Mouse (Mus musculus) adrenal gland, adult 8-10 months (tissue): ENCODE results near the gene Ccr2. TPM values are rescaled to one million over a fixed set of nuclear protein-coding genes. Genes with fewer than 3 reads are reported as not detected.
"Not testable (repeated sequence)": the region's sequence is repeated elsewhere in the genome, so short reads cannot be mapped to it uniquely, and the experiment has no call there.

Experiments
- DNase-seq: peaks from one replicate; pipeline ENCODE4 v3.0.0; 2022
- total RNA-seq, 4 experiments: library from RNA; stranded (reverse); gene quantifications; 2 replicates each; pipeline ENCODE4 v1.2.4; 2022

Ccr2 gene
- total RNA-seq, 4 experiments from 2014 or later: 1.6 to 4.8 (median 3.2) TPM

DNA sequence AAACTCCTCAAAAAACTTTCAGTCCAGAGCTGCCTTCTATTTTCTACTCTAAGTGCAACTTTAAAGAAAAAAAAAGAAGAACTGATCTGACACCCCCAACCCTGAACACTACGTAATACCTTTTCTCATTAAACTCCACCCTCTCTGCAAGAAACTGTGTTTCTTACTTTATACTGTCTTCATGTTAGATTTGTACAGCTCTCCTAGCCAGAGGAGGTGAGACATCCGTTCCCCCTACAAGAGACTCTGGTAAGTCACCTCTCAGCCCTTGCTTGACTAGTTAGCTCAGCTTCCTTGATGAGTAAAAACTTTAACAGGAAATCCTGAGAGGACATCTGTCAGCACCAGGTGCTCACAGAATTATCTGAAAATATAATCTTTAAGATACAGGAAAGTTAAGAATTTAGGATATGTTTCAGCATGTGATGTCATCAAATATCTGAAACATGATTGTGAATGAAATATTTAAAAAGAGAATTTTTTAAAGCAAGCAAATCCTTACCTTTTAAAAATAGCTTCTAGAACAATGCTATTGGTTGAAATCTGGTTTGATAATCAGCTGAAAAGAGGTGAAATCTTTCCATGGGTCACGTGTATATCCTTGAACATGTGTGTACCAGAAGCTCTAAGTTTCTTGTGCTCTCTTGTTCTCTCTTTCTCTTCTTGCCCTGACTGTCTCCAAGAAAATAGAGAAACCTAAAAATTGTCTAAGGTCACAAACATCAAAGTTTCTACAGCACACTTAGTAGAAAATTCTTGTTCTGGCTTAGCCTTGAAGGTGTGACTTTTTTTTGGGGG, 19.8 kb downstream of the Ccr2 start, which contains the start of gene Ccr5:
Gene Ccr5 (plus strand): TSS at position 157 of the 798 bp plus-strand sequence.
- DNase-seq: no peak

DNA sequence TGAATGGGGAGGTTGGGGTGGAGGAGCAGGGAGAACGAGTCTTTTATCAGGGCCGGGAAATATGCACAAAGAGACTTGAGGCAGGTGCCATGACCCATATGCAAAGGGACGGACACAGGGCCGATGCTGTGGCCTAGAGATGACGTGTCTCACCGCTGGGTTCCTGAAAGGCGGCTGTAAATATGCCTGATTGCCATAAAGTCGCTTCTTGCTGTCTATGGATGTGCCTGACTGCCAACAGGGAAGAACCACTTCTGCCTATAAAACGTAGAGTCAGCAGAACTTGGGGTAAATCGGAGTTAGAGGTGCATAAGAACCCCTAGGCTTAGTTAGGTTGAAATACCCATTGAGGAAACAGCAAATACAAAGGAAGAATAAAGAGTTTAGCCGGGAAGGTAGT, 23.8 kb downstream of the Ccr2 start:
- DNase-seq: no peak

DNA sequence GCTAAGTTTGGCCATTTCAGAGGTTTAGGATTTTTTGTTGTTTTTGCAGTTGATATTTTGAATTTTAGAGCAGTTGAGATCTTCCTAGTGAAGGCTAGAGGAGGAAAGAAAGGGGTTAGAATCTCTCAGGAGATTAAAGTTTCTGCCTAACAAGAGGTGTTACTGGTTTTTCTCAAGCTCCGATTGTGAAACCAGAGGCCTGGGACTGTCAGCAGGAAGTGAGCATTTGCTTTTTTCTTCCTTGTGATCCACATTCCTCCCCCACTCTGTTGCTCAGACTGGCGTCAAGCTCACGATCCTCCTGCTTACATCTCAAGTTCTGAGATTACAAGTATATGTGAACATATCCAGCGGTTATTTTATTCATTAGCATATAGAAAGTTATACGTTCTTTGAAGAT, 24.6 kb downstream of the Ccr2 start:
- no peak for DNase-seq

DNA sequence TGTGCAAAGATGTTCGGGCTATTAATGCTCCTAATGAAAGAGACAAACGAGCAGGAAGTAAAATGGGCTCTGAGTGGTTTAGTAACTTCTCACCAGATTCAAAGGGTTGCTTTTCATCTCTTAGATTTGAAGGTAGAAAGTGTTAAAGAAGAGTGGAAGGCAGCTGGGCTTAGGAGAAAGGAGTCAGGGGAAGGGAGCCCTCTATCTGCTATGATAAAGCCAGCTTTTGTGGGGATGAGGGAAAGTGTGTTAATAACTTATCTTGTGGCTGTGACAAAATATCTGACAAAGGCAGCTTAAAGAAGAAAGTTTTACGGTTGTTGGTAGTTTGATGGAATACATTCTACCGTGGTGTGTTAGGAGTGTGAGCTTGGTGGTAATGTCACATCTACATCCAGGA, 25.7 kb downstream of the Ccr2 start:
- no peak for DNase-seq

DNA sequence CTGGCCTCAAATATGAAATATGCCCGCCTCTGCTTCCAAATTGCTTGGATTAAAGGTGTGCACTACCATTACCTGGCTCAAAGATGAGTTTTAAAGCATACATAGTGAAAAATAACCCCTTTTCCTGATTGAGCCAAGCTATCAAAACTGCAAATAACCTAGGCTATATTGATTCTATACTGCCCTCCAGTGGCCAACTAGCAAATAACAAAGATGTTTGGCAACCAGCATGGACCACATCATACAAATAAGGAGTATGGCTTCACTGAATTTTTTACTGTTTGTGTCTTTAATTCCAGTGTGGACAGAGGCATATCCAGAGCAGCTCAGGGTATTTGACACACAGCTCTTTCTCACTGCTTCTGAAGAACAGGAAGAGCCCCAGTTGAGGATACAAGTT, 26.6 kb downstream of the Ccr2 start:
- DNase-seq: no peak

DNA sequence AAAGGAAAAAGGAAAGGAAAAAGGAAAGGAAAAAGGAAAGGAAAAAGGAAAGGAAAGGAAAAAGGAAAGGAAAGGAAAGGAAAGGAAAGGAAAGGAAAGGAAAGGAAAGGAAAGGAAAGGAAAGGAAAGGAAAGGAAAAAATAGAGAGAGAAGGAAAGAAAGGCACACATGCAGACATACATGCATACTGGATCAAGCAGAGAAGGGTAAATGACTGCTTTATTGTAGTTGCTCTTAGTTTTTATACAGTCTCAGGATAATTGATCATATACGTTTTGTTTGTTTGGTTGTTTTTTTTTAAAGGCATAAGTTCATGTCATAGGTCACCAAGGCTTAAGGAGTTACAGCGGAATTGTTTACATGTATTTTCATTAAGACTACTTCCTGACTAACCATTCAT, 31.1 kb downstream of the Ccr2 start:
- not testable (repeated sequence) for DNase-seq

DNA sequence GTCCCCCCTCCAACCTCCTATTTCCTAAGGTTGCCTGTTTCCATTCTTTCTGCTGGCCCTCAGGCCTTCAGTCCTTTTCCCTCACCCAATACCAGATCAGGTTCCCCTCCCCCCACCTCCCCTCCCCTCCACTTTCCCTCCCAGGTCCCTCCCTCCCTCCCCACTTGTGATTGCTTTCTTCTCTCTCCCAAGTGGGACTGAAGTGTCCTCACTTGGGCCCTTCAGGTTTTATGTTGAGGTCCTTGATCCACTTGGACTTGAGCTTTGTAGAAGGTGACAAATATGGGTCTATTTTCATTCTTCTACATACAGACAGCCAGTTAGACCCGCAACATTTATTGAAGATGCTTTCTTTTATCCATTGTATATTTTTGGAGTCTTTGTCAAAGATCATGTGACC, 33.2 kb downstream of the Ccr2 start:
- not testable (repeated sequence) for DNase-seq

DNA sequence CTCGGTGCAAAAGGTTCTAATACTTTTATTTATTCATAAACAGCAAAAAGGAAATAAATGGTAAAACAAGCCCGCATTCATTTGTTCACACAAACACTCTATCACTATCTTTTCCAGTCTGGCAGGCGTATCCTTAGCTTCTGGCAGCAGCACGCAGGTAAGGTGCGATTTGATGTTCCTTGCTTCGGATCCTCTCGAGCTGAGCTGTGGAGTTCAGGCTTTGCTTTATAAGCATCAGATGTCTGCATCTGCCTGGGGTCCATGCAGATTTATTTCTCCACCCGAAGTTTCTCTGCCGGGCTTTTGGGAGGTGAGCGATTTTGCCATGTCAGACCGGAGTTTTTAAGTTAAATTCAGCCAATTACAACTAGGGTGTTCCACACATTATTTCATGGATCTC, 35.9 kb downstream of the Ccr2 start:
- no peak for DNase-seq

DNA sequence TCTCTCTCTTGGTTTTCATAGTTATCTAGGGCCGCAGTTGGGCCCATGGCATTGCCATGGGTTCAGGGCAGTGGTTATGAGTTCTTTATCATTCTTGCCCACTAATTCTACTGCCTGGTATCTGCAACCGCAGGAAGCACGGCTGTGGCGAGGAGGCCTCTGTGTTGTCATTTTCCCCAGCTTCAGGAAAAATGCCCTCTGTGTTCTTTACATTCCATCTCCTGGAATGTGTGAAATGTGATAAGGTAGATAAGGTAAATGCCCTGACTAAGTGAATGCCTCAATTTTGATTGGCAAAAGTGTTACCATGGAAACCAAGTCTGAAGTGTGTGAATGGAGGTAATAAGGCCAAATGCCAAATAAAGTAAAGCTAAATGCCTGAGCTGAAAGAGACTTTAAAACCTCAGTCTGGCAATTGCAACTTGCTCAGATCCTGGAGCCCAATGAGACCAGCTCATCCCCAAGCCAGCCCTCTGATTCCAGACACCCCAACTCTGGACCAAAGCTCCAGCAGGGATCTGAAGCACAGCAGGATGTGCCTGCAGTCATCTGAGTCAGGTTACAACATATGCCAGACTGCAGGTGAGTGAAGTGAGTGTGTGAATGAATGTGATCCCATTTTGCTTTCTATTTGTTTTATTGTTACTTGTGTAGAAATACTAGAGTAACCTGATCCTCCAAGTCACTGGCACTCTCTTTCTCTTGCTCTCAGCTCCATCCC, 36.5 kb downstream of the Ccr2 start:
- DNase-seq: no peak

DNA sequence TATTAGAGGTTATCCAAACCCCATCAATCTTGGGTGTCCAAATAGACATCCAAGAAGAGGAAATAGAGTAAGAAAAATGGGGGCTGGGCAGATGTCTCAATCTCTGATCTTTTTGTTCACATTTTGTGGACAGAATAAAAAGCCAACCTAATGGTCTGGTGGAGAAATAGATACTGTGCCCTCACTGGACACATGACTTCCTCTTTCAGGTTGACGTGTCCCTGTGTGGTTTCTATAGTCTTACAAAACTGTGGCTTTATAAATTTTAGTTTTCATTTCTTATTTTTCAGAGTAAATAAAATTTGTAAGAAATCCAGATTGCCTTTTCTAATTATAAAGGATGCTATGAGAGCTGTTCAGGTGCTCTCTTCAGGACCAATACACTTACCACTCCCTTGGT, 41.9 kb downstream of the Ccr2 start:
- DNase-seq: no peak

DNA sequence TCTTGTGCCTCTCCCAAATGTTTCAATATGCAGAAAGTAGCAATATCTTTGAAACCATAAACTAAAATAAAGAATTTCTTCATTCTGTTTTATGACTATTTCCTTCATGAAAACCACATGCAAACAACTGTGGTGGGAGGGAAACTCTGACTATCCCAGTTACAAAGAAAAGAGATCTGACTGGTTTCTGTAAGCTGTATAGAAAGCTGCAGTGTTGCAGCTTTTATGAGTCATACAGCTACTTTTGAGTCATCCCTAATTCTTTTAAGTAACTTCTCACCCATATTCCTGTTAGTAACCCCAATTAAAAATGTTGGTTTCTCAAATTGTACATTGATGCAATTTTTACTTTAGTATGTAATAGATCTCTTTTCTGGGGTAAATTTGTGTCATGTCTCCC, 44.6 kb downstream of the Ccr2 start:
- DNase-seq: no peak

Other genes starting within 250 kb of the Ccr2 start
- gene Xcr1, start 239.9 kb upstream of the Ccr2 start, total RNA-seq: under 1 TPM in 3 of 4 experiments, not detected in 1; 0.22 to 0.31 (median 0.23) TPM
- 1 to 10 TPM; 1.2 to 3.0 (median 3.0) TPM for gene Ccr1, start 133.3 kb upstream of the Ccr2 start, total RNA-seq
- not detected for gene Ccr1l1, start 123.5 kb upstream of the Ccr2 start, total RNA-seq
- not detected for gene Ccr3, start 80.0 kb upstream of the Ccr2 start, total RNA-seq
- 10 to 100 TPM in 2 of 4 experiments, 1 to 10 TPM in 2; 4.5 to 11.4 (median 9.6) TPM for gene Ccr5, start 19.6 kb downstream of the Ccr2 start, total RNA-seq
- 10 to 100 TPM; 19.9 to 29.1 (median 24.6) TPM for gene 2010315B03Rik, start 210.7 kb downstream of the Ccr2 start, total RNA-seq